Mouse (Mus musculus): ENCODE results near the gene Mettl7a2.
"Not testable (repeated sequence)": the region's sequence is repeated elsewhere in the genome, so short reads cannot be mapped to it uniquely, and the experiment has no call there.

The Mettl7a2 gene

DNA sequence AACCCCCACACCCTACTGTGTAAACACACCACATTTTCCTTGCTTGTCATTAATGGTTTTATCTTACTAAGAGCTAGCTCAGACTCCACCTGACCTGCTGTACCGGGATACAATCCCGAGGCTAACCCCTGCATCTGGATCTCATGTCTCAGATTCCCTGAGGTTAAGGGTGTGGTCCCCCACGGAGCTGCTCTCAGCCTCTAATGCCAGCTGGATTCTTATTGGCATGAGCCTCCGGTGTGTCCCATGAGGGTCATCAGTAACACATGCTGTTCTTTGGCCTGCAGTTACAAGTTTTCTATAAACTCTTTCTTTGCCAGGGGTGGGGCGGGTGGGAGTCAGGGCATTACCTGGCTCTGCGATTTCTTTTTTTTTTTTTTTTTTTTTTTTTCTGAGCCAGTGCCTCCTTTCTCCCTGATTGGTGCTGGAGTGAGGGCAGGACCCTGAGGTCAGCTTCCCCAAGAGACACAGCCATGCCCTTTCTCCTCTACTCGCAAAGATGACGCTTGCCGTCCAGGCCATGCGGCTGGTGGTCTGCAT, at the start of gene Mettl7a2, which contains the start of gene Methig1:
Mettl7a2 (plus strand) TSS at position 490 of the 540 bp plus-strand sequence.
Methig1 (plus strand) TSS at position 439 of the 540 bp plus-strand sequence.
- no peak for DNase-seq

DNA sequence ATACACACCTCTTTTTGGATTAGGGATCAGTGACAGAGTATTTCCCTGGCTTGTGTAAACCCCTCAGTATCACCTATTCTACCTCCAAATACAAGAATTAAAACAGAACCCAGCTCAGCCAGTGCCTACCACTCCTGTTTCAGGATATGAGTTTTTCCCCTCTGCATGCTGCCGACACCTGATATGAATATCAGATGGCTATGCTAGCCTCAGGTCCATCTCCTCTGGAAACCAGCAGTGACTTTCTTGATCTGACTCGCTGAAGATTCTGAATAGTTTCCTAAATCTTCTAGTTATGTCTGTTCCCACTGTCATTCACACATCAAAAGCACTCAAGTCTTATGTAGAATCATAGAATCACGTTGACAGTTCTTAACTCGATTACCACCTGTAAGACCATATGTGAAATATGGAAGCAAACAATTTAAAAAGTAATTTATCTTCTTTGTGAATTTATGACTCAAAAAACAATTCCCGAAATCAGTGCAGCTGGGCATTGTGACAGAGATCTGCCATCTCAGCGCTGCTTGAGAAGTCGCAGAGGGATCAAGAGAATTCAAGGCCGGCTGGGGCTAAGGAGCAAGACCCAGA, 49.5 kb upstream of the Mettl7a2 start:
- DNase-seq = peak in 1 of 2 experiments; percentile 46

DNA sequence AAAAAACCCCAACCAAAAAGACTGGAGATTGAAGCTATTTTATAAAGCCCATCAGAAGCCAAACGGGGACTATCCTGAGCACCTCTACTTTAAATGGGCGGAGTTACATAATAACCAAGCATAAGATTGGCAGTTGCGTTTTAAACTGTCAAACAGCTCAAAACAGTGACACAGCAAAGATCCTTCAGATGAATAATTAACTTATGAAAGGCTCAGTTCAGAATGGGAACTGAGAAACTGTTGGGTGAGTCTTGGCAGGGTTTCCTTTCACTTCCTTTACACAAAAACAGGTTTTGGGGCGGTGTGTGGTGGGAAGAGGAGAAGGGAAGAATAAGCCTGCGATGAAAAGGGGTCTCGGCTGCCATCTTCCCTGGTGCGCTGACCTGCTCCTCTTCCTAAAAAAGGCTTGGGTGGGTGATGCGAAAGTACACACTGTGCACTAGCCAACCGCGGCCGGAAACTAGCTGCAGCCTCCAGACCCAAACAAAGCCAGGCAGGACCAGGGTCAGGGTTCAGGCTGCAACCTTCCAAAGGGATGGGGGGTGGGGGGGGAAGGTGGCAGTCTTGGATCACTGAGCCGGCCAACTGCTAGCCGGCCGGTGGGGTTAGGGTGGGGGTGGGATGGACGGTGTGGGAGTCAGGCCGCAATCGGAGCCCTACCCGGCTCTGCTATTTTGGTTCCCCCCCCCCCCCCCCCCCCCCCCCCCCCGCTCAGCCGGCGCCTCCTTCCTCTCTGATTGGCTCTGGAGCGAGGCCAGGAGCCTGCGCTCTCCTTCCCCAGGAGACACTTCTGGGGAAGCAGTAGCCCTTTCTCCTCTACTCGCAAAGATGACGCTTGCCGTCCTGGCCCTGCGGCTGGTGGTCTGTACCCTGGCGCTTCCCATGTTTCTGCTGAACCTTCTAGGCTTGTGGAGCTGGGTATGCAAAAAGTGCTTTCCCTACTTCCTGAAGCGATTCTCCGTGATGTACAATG, 48.7 kb upstream of the Mettl7a2 start, which contains the start of gene Mettl7a1:
Mettl7a1 (plus strand) TSS at position 122 of the 973 bp plus-strand sequence.
- peak; percentile 85 to 92 for DNase-seq

DNA sequence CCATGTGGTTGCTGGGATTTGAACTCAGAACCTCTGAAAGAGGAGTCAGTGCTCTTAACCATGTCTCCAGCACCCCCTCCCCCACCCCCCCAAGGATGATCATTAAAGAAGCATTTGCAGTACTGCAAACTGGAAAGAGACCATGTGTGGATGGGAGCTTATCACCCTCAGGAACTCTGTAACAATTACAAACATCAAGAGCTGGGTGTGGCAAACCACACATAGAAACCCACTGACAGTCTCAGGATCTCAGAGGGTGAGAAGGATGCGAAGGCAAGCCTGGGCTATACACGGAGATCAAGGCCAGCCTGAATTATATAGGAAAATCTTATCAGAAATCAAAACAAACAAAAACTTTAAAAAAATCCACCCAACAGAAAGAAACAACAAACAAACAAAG, 46.8 kb upstream of the Mettl7a2 start:
- DNase-seq = no peak

DNA sequence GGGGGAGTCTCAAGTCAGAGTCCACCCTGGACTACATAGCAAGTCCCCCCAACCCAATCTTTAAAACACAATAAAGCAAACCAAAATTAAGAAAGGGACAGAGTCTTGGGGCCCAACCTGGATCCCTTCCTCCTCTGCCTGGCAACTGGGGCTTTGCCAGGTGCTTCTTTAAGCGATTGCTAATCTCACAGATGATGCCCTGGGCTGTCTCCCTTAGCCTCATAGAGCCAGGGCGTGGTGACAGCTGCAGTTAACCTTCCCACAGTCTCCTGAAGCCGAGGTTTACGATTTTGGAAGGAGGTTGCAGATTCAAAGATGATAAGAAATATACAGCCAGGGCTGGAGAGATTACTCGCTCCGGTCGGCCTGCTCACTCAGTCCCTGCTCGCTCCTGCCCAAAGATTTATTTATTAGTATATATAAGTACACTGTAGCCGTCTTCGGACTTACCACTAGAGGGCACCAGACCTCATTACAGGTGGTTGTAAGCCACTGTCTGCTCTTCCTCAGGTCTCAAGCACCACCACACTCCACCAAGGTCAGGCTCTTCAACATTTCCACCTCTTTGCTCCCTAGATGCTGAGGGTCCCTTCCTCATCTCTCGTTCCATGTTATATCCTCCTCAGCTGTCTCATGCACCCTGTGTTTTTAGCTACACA, 45.4 kb upstream of the Mettl7a2 start:
- peak in 1 of 2 experiments; percentile 32 for DNase-seq

DNA sequence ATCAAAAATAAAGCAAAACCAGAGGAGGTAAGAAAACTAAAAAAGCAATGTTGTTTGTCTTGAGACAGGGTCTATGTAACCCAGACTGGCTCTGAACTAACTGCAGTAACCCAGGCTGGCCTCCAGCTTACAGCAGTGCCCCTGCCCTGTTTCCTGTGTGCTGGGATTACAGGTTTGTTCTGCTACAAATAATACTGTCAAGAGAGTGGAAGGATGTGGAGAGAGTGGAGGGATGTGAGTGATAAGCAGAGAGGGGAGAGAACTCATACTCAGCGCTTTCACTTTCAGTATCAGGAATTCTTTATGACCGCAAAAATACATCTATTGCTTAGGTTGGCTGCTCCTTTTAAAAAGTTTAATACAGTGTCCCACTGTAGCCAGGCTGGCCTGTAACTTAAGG, 40.7 kb upstream of the Mettl7a2 start:
- no peak for DNase-seq

DNA sequence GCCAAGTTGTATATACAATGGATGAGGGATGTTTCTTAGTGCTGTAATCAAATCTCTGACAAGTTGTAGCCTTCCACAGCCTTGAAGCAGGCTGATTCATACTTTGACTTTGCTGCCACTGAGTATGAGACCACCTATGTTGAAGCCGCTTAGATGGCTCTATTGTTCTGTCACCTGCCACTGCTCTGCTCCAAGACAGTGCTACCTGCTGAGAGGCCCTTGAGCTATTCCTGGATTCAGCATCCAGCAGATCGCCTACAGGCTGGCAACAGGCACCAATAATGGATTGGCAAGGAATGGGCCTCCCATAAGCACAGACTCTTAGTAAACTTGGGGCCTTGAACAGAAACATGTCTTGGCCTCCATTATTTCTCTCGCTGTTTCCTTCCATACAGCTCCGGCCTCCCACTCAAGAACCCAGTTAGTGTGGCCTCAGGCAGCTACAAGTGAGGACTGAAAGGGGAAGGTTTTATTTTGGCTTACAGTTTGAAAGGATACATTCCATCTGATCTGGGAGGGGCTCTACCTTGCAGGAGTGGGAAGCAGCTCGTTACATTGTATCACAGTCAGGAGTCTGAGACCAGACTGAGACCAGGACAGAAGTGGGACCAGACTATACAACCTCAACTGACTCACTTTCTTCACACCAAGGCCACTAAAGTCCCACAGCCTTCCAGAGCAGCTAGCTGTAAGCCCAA, 38.4 kb upstream of the Mettl7a2 start:
- DNase-seq = no peak

DNA sequence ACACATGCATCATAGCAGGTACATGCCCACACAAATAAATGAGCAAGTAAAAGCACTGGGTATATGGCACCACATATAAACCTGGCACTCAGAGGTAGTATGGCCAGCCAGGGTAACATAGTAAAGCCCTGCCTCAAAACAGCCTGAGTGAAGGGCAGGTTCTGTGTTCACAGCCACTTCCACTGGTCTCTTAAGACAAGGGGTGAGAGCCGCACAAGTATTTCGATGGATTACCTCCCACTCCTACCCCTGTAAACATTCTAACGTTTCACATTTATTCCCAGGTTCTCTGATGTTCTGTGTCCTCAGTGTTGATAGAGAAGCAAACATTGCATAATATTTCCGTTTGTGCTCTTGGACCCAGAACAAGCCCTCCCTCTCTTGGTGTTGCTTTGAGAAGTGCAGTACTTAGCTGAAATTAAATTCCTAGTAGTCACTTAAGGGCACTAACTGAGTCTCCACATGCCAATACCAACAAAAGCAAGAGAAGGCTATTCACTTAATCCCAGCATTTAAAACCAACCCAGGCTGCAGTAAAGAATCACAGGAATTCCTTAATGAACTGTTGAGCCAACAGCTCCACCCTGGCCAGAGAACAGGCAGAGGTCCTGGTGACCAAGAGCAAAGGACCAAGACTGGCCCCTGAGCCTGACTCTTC, 34.9 kb upstream of the Mettl7a2 start:
- peak; percentile 54 to 74 for DNase-seq

DNA sequence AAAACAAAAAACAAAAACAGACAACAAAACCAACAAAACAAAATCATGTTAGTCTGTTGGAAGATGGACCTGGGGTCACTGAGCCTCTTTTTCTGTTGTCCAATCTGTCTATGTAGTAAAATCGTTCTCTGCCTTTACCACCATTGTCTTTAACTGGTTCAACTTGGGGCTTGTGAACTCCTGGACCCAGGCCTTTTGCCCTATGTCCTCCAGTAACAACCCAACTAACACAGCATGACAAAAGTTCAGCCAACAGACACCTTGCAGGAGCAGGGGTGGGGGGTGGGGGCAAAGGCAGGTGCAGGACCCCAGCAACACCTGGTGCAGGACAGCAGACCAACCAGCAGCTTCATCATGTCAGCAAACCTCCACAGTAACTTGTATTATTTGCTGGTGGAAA, 33.1 kb upstream of the Mettl7a2 start:
- DNase-seq = no peak

DNA sequence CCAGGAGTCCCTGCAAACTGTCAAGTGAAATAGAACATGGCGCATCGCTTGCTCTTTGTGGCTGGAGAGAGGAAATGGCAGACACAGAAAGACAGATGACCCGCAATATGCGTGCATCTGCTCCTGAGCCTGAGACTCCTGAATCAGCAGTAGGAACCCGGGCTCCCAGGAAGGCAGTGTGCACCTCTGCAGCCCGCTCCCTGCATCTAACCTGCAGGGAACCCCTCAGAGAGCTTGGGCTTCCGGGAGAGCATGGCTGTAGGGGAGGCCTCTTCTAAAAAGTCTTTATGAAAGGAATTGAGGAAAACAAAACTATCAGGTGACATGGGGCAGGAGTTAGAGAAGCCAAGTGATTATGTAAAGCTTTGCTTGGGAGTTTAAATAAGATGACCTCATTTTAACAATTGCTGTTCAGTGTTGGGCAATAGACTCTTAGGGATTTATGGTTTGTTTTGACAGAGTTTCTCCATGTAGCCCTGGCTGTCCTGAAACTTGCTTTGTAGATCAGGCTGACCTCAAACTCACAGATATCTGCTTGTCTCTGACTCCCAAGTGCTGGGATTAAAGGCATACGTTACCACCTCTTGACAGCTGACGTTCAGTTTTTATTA, 32.6 kb upstream of the Mettl7a2 start:
- peak in 1 of 2 experiments; percentile 32 for DNase-seq

DNA sequence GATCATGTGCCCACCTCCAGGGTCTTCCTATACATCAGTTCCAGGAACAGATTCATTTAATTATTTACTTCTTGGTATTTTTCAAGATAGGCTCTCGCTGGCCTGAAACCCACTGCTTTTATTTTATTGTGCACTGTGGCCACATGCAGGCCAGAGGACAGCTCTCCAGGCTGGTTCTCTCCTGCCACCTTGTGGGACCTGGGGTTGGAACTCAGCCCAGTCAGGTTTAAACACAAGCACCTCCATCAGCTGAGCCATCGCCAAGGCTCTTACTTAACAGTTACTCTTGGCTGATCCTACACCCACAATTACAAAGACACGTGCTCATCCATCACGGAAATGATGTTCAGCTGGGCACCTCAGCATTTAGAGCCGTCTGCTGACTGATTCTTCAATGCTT, 31.9 kb upstream of the Mettl7a2 start:
- DNase-seq = peak; percentile 76 to 81

DNA sequence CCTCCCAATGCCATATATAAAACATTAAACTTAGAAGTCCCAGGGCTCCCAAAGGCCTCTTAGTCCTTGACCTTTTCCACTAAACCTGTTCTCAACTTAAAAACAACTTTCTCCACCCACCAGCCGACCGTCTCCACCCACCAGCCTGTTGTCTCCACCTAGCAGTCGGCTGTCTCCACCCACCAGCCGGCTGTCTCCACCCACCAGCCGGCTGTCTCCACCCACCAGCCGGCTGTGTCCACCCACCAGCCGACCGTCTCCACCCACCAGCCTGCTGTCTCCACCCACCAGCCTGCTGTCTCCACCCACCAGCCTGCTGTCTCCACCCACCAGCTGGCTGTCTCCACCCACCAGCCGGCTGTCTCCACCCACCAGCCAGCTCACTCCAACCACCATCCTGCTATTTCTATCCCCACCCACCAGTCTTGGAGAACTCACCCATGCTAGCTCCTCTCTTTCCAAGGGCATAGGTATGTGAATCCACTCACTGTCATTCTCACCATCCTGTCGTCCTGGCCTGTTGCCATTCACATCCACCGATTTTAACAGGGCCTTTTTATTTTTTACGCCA, 28.9 kb upstream of the Mettl7a2 start:
- peak in 1 of 2 experiments; percentile 42 for DNase-seq

DNA sequence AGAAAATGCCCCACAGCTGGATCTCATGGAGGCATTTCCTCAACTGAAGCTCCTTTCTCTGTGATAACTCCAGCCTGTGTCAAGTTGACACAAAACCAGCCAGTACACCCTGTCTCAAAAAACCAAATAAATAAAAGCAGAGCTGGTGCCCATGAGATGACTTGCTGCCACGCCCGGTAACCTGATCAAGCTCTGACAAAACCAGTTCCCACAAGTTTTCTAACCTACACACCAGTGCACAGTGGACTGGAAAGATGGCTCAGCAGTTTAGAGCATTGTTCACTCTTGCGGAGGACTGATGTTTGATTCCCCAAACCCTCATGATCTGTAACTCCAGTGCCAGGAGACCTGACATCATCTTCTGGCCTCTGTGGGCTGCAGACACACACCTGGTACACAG, 27.8 kb upstream of the Mettl7a2 start:
- no peak for DNase-seq

DNA sequence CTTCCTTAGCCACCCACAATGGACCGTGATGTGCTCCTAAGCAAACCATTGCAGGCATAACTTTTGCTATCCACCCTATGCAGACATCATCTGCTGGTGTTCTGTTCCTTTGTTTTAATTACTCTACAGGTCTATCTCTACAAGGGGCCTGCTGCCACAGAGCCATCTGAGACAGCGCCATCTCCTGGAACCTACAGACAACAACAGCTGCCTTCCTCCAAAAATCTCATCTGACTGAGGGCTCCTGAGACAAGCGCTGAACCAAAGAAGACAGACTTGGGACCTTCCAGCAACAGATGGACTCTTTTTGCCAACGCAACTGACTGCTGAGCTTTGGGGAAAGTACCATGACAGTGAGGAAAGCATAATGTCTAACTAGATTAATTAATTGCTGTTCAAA, 24.9 kb upstream of the Mettl7a2 start:
- DNase-seq = not testable (repeated sequence)

DNA sequence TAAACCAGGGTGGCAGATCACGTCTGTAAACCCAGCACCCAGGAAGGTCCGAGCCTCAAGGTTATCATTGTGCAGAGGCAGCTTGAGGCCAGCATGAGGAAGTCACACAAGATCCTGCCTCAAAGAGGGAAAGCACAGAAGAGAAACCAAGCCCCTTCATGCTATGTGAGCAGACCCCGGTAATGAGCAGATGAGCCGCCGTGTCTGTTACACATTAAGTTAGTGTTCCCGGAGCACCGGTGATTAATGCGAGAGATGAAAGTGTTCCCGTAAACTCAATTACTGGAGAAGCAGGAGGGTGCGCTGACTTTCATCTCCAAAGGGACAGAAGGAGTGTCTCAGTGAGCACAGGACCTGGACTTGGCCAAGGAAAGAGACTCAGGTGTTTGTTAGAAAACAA, 23.7 kb upstream of the Mettl7a2 start:
- not testable (repeated sequence) for DNase-seq

DNA sequence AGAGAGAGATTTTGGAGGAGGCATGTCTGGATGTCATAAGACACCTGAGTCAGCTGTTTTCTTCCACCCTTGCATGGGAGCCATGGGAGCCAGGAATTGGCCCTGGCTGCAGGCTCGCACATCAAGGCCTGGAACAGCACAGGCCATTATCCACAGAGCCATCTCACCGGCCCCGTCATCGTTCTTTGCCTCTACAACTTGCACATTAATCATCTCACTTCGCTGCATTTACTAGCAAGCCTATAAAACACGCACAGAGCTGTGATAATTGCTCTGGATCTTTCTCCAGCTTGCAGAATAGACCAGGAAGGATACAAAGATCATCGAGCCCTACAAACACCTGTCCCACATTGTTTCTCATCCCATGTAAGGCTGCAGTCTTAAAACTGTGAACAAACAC, 22.3 kb upstream of the Mettl7a2 start:
- DNase-seq = no peak

DNA sequence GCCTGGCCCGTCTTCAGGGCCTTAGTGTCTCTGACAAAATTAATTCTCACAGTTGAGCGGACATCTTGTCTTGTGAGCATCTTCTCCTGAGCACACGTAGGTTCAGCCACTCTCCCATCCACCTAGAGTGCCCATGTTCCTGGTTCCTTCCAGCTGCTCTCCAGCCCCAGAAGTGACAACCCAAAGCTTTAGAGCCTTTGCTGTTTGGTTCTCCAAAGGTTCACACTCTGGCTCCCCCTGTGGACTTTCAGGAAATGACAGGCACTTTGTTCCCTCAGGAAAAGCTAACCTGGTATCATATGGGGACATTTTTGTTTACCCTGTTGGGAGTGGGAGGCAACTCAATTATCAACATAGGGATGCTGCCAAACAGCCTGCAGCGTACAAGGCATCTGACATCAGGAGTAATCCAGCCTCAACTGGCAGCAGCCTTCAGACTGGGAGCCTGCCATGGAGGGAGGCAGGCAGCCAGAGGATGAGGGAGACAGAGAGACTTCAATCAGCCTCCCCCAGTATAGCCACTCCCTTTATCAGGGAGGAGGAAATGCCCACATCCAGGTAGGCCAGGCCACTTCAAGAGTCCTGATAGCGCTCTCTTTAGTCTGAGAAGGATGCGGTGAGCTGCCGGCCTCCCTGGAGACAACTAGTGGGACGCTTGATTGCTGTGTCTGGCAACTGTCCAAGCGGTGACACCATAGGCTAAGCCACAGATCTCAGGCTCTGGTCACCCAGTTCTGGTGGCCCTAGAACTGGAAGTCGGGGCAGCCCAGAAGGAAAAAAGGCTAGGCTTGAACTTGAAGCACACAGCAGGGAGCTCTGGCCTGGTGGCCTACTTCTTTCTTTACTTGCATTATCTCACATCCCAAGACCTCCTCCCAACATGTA, 20.7 kb upstream of the Mettl7a2 start:
- DNase-seq = not testable (repeated sequence)

DNA sequence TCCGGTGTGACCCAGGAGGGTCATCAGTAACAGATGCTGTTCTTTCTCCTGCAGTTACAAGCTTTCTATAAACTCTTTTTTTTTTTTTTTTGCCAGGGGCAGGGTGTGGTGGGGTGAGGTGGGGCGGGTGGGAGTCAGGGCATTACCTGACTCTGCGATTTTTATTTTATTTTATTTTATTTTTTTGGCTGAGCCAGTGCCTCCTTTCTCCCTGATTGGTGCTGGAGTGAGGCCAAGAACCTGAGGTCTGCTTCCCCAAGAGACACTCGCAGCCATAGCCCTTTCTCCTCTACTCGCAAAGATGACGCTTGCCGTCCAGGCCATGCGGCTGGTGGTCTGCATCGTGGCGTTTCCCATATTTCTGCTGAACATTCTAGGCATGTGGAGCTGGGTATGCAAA, 18.4 kb upstream of the Mettl7a2 start, which contains the start of gene Mettl7a3:
Mettl7a3 (plus strand) TSS at position 301 of the 400 bp plus-strand sequence.
- no peak for DNase-seq

DNA sequence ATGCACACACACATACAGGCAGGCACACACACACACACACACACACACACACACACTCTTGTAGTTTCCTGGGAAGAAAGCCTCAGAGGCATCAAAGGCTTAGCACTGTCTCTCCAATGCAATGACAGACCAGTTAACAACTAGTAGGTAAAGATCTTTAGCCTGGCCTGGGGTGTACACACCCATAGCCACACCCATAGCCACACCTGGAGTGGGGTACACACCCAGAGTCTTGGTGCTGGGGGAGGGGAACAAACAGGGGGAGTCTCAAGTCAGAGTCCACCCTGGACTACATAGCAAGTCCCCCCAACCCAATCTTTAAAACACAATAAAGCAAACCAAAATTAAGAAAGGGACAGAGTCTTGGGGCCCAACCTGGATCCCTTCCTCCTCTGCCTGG, 15.7 kb upstream of the Mettl7a2 start:
- DNase-seq = not testable (repeated sequence)

DNA sequence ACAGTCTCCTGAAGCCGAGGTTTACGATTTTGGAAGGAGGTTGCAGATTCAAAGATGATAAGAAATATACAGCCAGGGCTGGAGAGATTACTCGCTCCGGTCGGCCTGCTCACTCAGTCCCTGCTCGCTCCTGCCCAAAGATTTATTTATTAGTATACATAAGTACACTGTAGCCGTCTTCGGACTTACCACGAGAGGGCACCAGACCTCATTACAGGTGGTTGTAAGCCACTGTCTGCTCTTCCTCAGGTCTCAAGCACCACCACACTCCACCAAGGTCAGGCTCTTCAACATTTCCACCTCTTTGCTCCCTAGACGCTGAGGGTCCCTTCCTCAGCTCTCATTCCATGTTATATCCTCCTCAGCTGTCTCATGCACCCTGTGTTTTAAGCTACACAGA, 15.2 kb upstream of the Mettl7a2 start:
- peak; percentile 63 to 74 for DNase-seq

Data from lung, postnatal 4 days (tissue).